9 mouse cellular contexts compared by ENCODE assay signal in the genomic region with DNA sequence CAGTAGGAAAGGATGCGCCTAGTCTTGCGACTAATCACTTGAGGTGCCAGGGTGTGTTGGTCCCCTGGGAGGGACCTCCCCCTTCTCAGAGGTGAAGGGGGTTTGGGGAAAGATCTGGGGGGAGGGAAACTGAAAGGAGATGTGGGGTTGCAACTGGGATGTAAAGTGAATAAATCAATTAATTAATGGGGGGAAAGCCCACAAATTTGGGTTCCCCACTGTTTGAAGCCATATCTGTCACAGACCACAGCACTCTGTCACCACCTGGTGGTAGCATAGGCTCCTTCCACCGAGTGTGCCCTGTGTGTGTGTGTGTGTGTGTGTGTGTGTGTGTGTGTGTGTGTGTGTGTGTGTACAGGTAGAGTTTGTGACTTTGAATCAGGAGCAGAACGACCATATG.
DNase-seq lines count a peak whose midpoint lies in the region; ATAC-seq and TF ChIP-seq lines count a peak whose summit lies in the region.
"Had no signal": no experiment of that assay in that cellular context is flagged by ENCODE, and none has a peak within 500 bp of the region (broad histone marks: within the 10 kb centered on the region; RNA-seq: fewer than 3 reads in every experiment).

No protein-coding gene starts in this region.

- WGBS in limb, embryonic 11.5 days, result 58% methylated on average over 4 of the region's 4 CpGs
- WGBS in stomach, postnatal 0 days, result 55% methylated on average over 4 of the region's 4 CpGs

- H3K4me1 ChIP-seq in limb, embryonic 11.5 days (ENCODE audit: control insufficient read depth, insufficient read depth, low read length), result 0 out of 2 replicates have a peak, but pooled peaks cover 1% of the 10 kb centered on the region
- H3K4me1 ChIP-seq in stomach, postnatal 0 days (replicated peaks; ENCODE audit: control insufficient read depth, insufficient read depth), result no peaks in the 10 kb centered on the region

- no peak overlapping the region for H3K4me3 ChIP-seq in limb, embryonic 11.5 days (ENCODE audit: low read depth, low read length)
- H3K4me3 ChIP-seq in stomach, postnatal 0 days (ENCODE audit: low read depth, low read length), result no peak overlapping the region
- H3K4me3 ChIP-seq: heart, embryonic 15.5 days had no signal

- intact Hi-C loops in heart, postnatal 36 days (cut with DNase I), result loop anchor here (2.0 to 10.0 kb wide), 5 partner anchors 97 to 659 kb away; no protein-coding TSS in a partner anchor

- ATAC-seq in limb, embryonic 11.5 days (ENCODE audit: insufficient number of reproducible peaks, low FRiP score, low TSS enrichment, low read depth), result no peak
- ATAC-seq in stomach, postnatal 0 days (ENCODE audit: low FRiP score, low TSS enrichment), result no peak

- H3K9me3 ChIP-seq in limb, embryonic 11.5 days (ENCODE audit: control insufficient read depth, low read length), result no peaks in the 10 kb centered on the region
- H3K9me3 ChIP-seq in stomach, postnatal 0 days (ENCODE audit: control insufficient read depth, low read length), result no peaks in the 10 kb centered on the region
- H3K9me3 ChIP-seq: heart, embryonic 15.5 days had no signal

- TF ChIP-seq EP300 in stomach, postnatal 0 days (optimal IDR thresholded peaks at IDR 0.05), result no peak

- H3K36me3 ChIP-seq in limb, embryonic 11.5 days (ENCODE audit: control insufficient read depth, insufficient read depth, low read length), result no peaks in the 10 kb centered on the region
- H3K36me3 ChIP-seq in stomach, postnatal 0 days (ENCODE audit: control insufficient read depth, insufficient read depth, low read length), result no peaks in the 10 kb centered on the region
- H3K36me3 ChIP-seq: heart, embryonic 15.5 days had no signal

- H3K9ac ChIP-seq in limb, embryonic 11.5 days (ENCODE audit: low read length), result no peak overlapping the region
- no peak overlapping the region for H3K9ac ChIP-seq in stomach, postnatal 0 days (ENCODE audit: low read length)
- H3K9ac ChIP-seq: heart, embryonic 15.5 days had no signal

- H3K4me2 ChIP-seq in limb, embryonic 11.5 days (ENCODE audit: low read depth, severe bottlenecking), result no peak overlapping the region
- no peak overlapping the region for H3K4me2 ChIP-seq in stomach, postnatal 0 days (replicated peaks; ENCODE audit: low read depth)
- H3K4me2 ChIP-seq: heart, embryonic 15.5 days had no signal

- H3K27me3 ChIP-seq in limb, embryonic 11.5 days (ENCODE audit: control insufficient read depth, insufficient read depth, low read length), result no peaks in the 10 kb centered on the region
- no peaks in the 10 kb centered on the region; the same call in 1 of the 2 replicates for H3K27me3 ChIP-seq in stomach, postnatal 0 days (ENCODE audit: control insufficient read depth, insufficient read depth, low read length)
- H3K27me3 ChIP-seq: heart, embryonic 15.5 days had no signal

- peak; percentile 47 to 51 for DNase-seq in heart, postnatal 36 days
- no peak for DNase-seq in heart, adult 8-10 months (ENCODE audit: low spot score)
- DNase-seq in right cerebral cortex, postnatal 14 days, result peak; percentile 62
- no peak for DNase-seq in right cerebral cortex, postnatal 36 days (ENCODE audit: low spot score in 2 of 2)
- DNase-seq in cerebellum, postnatal 14 days, result peak; percentile 83 to 87
- peak; percentile 53 for DNase-seq in limb, embryonic 11.5 days (ENCODE audit: low spot score)
- peak; percentile 56 for DNase-seq in stomach, postnatal 0 days (ENCODE audit: low spot score)
- DNase-seq in ovary, postnatal 14 days (ENCODE audit: low spot score), result no peak

- peak; percentile 84 for TF ChIP-seq CTCF in stomach, postnatal 0 days (IDR thresholded peaks at IDR 0.05; ENCODE audit: low read depth)

- no peak overlapping the region for H3K27ac ChIP-seq in limb, embryonic 11.5 days (replicated peaks; ENCODE audit: low read depth, low read length)
- H3K27ac ChIP-seq in stomach, postnatal 0 days (replicated peaks), result no peak overlapping the region
- H3K27ac ChIP-seq: heart, embryonic 15.5 days had no signal

Comparison
In these comparisons a context has a peak if more than half of its experiments do, and no peak if none do; other contexts are left out.
1. DNase-seq: peak in heart, postnatal 36 days (2 of 2), right cerebral cortex, postnatal 14 days (single experiment), cerebellum, postnatal 14 days (2 of 2), limb, embryonic 11.5 days (single experiment) and stomach, postnatal 0 days (single experiment); none in heart, adult 8-10 months (single experiment), right cerebral cortex, postnatal 36 days (0 of 2) and ovary, postnatal 14 days (single experiment).